Mouse (Mus musculus) intestine, postnatal 0 days (tissue): ENCODE measurements around the gene Gm10188. TPM values are rescaled to one million over a fixed set of nuclear protein-coding genes. Genes with fewer than 3 reads are reported as not detected.

Experiments used
- ATAC-seq: fragments of 200-750 bp; cut with Nextera tagmentation; 2 replicates; pipeline ENCODE4 v1.8.0; 2017; ENCODE audit warnings: mild to moderate bottlenecking, moderate TSS enrichment, moderate library complexity
- H3K27ac ChIP-seq: fragments of 300-500 bp; sonication (generic); 2 replicates; pipeline ENCODE4 v1.5.1; 2014; ENCODE audit warnings: mild to moderate bottlenecking, low read depth, low read length, moderate library complexity
- H3K27me3 ChIP-seq: fragments of 300-500 bp; sonication (generic); replicated peaks from 2 replicates; pipeline ENCODE4 v1.6.1; 2014; ENCODE audit warnings: low read length, mixed read lengths; ENCODE audit not compliant: control insufficient read depth, insufficient read depth
- H3K36me3 ChIP-seq: fragments of 300-500 bp; sonication (generic); 2 replicates; pipeline ENCODE4 v1.6.1; 2014; ENCODE audit warnings: mild to moderate bottlenecking, moderate library complexity; ENCODE audit not compliant: control insufficient read depth, insufficient read depth
- H3K4me1 ChIP-seq: fragments of 300-500 bp; sonication (generic); replicated peaks from 2 replicates; pipeline ENCODE4 v1.6.1; 2014; ENCODE audit warnings: antibody characterized with exemption, low read length, mixed read lengths; ENCODE audit not compliant: control insufficient read depth, insufficient read depth
- H3K4me2 ChIP-seq: fragments of 300-500 bp; sonication (generic); replicated peaks from 2 replicates; pipeline ENCODE4 v1.6.1; 2014; ENCODE audit warnings: low read depth, mild to moderate bottlenecking, moderate library complexity
- H3K4me3 ChIP-seq: fragments of 300-500 bp; sonication (generic); 2 replicates; pipeline ENCODE4 v1.5.1; 2014; ENCODE audit warnings: low read depth, low read length
- H3K9ac ChIP-seq: fragments of 300-500 bp; sonication (generic); 2 replicates; pipeline ENCODE4 v1.6.1; 2014; ENCODE audit warnings: mild to moderate bottlenecking, low read depth, low read length
- H3K9me3 ChIP-seq: fragments of 300-500 bp; sonication (generic); 2 replicates; pipeline ENCODE4 v1.6.1; 2016; ENCODE audit warnings: mixed run types; ENCODE audit not compliant: control insufficient read depth
- CTCF ChIP-seq: sonication (generic); IDR thresholded peaks from 2 replicates; pipeline ENCODE4 v1.5.1; 2016; ENCODE audit warnings: low read depth, mild to moderate bottlenecking, control low read depth, antibody characterized with exemption, moderate library complexity
- WGBS: fragments of 180-500 bp; shearing (Covaris S2); extraction: QIAGEN DNeasy Blood & Tissue Kit; methylation state at CpG from one replicate; pipeline ENCODE4 v1.1.7; 2014; 5-methylcytosine and 5-hydroxymethylcytosine counted together
- polyA plus RNA-seq: library from polyadenylated mRNA; unstranded; fragments of >200 nt; fragmentation: Nextera tagmentation; extraction: Ambion mirVana; gene quantifications from 2 replicates; pipeline ENCODE4 v1.2.1, GENCODE M21; 2015

The Gm10188 gene
- polyA plus RNA-seq, 1 experiment from 2014 or later, result not detected

DNA sequence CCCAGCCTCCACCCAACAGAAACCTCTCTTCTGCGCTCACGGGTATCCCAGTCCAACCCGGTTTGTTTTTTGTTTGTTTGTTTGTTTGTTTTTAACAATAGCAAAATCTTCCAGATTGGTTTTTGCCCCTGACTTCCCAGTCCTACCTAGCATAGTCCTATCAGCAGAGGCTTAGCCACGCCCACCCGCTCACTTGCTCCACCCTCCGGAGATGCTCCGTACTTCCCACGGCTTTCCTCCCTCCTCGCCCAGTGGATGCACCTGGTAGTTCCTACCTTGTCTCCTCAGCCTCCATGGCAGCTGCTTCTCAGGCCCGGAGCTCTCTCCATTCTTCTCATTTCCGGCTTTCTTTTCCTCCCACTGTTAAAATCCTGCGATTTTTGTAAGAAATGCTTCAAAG lies 4.0 kb upstream of the Gm10188 start:
- peak; percentile 64 for TF ChIP-seq CTCF
- no peaks in the 10 kb centered on the region for H3K4me1 ChIP-seq
- peak; percentile 53; the same call in 1 of the 2 replicates for ATAC-seq
- 19% methylated on average over 12 of the region's 12 CpGs for WGBS
- H3K36me3 ChIP-seq, result no peaks in the 10 kb centered on the region
- H3K27me3 ChIP-seq, result peaks cover 7% of the 10 kb centered on the region; the same call in 1 of the 2 replicates
- no peaks in the 10 kb centered on the region for H3K9me3 ChIP-seq
- H3K4me3 ChIP-seq, result no peak overlapping the region
- H3K4me2 ChIP-seq, result no peak overlapping the region
- no peak overlapping the region for H3K27ac ChIP-seq
- no peak overlapping the region for H3K9ac ChIP-seq

DNA sequence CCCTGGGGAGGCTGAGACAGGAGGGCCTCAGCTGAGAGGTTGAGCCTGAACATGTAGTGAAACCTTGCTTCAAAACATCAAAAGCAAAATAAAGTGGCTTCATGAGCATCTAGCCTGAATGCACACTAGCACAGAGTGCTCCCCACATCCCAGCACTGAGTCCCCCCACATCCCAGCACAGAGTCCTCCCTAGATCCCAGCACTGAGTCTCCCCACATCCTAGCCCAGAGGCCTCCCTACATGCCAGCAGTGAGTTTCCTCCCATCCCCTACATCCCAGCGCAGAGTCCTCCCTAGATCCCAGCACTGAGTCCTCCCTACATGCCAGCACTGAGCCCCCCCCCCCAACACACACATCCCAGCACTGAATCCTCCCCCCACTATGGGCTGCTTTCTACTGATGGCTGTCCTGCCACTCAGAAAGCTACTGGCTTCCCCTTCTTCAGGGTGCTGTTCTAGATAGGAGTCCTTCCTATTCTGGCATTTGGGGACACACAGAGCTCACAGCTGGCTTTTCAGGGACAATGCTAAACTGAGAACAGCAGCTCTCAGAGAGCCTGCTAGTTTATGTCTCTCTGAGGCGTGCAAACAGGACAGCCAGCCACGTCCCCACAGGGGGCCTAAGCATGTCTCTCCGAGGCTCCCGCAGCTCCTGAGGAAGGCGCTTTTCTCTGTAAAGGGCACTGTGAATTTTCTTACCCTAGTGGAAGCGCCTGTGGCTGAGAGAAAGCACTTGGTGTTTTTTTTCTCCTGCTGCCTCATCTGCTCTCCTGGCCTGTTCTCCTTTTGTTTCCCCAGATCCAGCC lies 2.1 kb upstream of the Gm10188 start:
- H3K9me3 ChIP-seq, result no peaks in the 10 kb centered on the region
- no peak for ATAC-seq
- H3K36me3 ChIP-seq, result no peaks in the 10 kb centered on the region
- TF ChIP-seq CTCF, result no peak
- H3K27me3 ChIP-seq, result peaks cover 7% of the 10 kb centered on the region; the same call in 1 of the 2 replicates
- no peak overlapping the region for H3K27ac ChIP-seq
- no peak overlapping the region for H3K4me2 ChIP-seq
- 56% methylated on average over 7 of the region's 7 CpGs for WGBS
- no peak overlapping the region for H3K4me3 ChIP-seq
- no peak overlapping the region for H3K9ac ChIP-seq
- no peaks in the 10 kb centered on the region for H3K4me1 ChIP-seq

DNA sequence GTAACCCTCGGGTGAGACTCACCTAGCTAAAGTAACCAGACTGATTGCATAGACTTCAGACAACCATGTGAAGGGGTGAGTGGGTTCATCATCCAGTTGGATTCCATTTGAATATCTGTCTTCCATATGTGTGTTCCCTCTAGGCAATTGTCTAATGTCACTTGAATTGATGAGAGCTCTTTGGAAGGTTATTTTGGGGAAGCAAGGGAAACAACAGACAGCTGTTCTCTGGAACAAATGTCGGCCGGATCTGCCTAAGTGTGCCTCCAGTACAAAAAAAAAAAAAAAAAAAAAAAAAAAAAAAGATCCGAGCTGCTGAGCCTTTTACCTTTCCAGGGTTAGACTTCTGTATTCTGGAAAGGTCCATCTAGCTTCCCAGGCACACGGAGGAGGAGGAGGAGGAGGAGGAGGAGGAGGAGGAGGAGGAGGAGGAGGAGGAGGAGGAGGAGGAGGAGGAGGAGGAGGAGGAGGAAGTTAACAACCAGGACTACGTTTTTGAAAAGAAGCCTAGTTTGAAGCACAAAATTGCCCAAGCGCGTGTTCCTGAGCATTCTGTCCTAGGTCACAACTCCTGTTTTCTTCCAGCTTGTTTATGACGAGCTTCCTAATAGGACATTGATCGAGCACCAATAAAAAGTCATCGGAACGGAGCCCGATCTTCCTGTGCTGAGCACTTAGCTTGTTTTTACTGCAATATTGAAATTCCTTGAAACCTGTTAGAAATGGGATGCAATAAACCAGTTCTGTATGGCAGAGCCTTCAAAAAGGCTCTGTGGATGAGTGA lies 3.1 kb downstream of the Gm10188 start:
- WGBS, result 65% methylated on average over 13 of the region's 13 CpGs
- Histone ChIP-seq H3K27ac (no peak overlapping the region), H3K36me3 (no peaks in the 10 kb centered on the region), H3K4me1 (no peaks in the 10 kb centered on the region), H3K9me3 (no peaks in the 10 kb centered on the region), H3K27me3 (no peaks in the 10 kb centered on the region), H3K9ac (no peak overlapping the region), H3K4me2 (no peak overlapping the region), H3K4me3 (no peak overlapping the region)
- ATAC-seq, result no peak
- TF ChIP-seq CTCF, result no peak

DNA sequence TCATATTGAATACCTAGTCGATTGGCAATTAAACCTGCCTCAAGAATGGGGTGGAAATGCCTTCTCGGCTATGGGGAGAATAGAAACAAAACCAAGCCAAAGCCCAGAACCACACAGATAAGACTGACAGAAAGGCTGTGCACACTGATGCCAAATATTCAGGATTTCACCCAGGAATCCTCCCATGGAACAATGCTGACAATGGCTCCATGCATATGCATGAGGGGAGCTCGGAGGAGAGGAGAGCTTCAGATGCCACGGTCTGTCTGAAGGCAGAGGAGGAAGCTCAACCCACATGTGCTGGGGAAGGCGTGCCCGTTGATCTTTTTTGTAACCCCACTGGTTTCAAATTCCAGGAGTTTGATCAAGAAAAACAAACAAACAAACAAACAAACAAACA lies 7.4 kb downstream of the Gm10188 start:
- no peaks in the 10 kb centered on the region for H3K4me1 ChIP-seq
- H3K4me2 ChIP-seq, result no peak overlapping the region
- TF ChIP-seq CTCF, result no peak
- H3K4me3 ChIP-seq, result no peak overlapping the region
- H3K36me3 ChIP-seq, result no peaks in the 10 kb centered on the region
- no peak overlapping the region for H3K27ac ChIP-seq
- ATAC-seq, result no peak
- H3K27me3 ChIP-seq, result no peaks in the 10 kb centered on the region
- no peak overlapping the region for H3K9ac ChIP-seq
- H3K9me3 ChIP-seq, result no peaks in the 10 kb centered on the region
- WGBS, result 31% methylated on average over 6 of the region's 6 CpGs

DNA sequence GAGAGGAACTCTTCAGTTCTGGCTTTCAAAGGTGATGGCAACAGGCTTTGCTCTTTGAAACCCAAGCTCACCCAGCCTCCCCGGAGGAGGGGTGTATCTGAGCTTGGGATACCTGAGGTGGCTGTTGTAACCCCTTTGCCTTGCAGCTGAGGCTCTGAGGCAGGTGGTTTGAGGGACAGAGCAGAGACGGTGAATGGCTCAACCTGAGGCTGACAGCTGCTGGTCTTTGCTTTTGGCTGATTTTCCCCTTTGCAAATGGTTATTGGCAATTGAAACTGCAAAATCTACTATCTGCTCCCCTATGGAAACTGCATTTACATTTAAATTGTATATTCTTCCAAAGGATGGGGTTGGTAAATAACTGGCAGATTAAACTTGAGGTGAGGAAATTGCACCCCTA lies 7.9 kb downstream of the Gm10188 start:
- no peaks in the 10 kb centered on the region for H3K4me1 ChIP-seq
- no peak overlapping the region for H3K9ac ChIP-seq
- no peaks in the 10 kb centered on the region for H3K27me3 ChIP-seq
- TF ChIP-seq CTCF, result no peak
- H3K9me3 ChIP-seq, result no peaks in the 10 kb centered on the region
- no peak overlapping the region for H3K4me3 ChIP-seq
- WGBS, result 42% methylated on average over 2 of the region's 2 CpGs
- no peak overlapping the region for H3K4me2 ChIP-seq
- no peak overlapping the region for H3K27ac ChIP-seq
- no peak for ATAC-seq
- H3K36me3 ChIP-seq, result no peaks in the 10 kb centered on the region

DNA sequence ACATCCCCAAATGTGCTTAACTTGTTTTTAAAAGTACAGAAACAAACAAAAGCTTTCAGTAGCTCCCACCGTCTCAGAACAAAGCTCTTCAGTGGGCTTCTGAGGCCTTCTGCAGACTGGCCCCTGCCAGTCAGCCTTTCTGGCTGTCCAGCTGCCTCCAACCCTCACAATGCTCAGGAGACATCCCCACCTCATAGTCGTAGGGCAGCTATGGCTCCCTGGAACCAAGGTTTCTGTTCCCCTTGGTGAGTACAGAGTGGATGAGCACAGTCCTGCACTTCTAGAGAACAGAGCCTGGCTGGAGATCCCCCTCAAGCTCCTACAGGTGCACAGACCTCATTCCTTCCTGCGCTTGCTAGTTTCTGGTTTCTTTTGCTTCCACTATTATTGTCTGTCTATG lies 13.3 kb downstream of the Gm10188 start:
- H3K9me3 ChIP-seq, result no peaks in the 10 kb centered on the region
- H3K4me2 ChIP-seq, result no peak overlapping the region
- H3K27me3 ChIP-seq, result peaks cover 7% of the 10 kb centered on the region
- TF ChIP-seq CTCF, result no peak
- H3K4me3 ChIP-seq, result no peak overlapping the region
- no peaks in the 10 kb centered on the region for H3K36me3 ChIP-seq
- H3K9ac ChIP-seq, result no peak overlapping the region
- ATAC-seq, result no peak
- no peak overlapping the region for H3K27ac ChIP-seq
- H3K4me1 ChIP-seq, result no peaks in the 10 kb centered on the region
- WGBS, result 61% methylated on average over 3 of the region's 3 CpGs
